Mouse (Mus musculus) Patski (cell line): ENCODE measurements around the gene Nkap. TPM values are rescaled to one million over a fixed set of nuclear protein-coding genes. Genes with fewer than 3 reads are reported as not detected.
A peak's percentile ranks its signal among the peaks of the same experiment; 100 is the strongest.
"Not testable (repeated sequence)": the region's sequence is repeated elsewhere in the genome, so short reads cannot be mapped to it uniquely, and the experiment has no call there.

Source experiments
- ATAC-seq: fragments of 100-300 bp; one replicate; pipeline ENCODE4 v1.8.0; 2021
- CTCF ChIA-PET: fragments of 350-600 bp; sonication (Branson Sonifier 250); formaldehyde crosslinking; loops from one replicate; lab custom pipeline; 2022; ENCODE audit warnings: inconsistent platforms; lab: Charles Lee
- POLR2A ChIA-PET: fragments of 350-600 bp; sonication (Branson Sonifier 250); formaldehyde crosslinking; loops from one replicate; lab custom pipeline; 2022; ENCODE audit warnings: antibody characterized with exemption, inconsistent platforms; lab: Charles Lee
- DNase-seq: peaks from one replicate; pipeline ENCODE4 v3.0.0-alpha.2; 2011; ENCODE audit warnings: low read depth, low spot score
- H3K27me3 ChIP-seq: fragments of 371-371 bp; one replicate; pipeline ENCODE4 v1.5.1; 2021
- CTCF ChIP-seq: fragments of 100-300 bp; IDR thresholded peaks from one replicate; pipeline ENCODE4 v1.5.1; 2021
- in situ Hi-C: fragments of 300-500 bp; cut with MboI; formaldehyde crosslinking; loops from 3 replicates; pipeline ENCODE4 v1.11.1; 2018; ENCODE audit warnings: low pct_unique_long_range_greater_than_20kb, mixed read lengths
- polyA plus RNA-seq: library from polyadenylated mRNA; unstranded; gene quantifications from one replicate; pipeline ENCODE4 v1.2.3, GENCODE M21; 2021

Nkap gene
- polyA plus RNA-seq, 1 experiment from 2014 or later, result 16.7 TPM

GRCm38 (mm10) chrX:37157839-37158238 lies 31.2 kb downstream of the Nkap start:
- in situ Hi-C loops, result no loop called here
- H3K27me3 ChIP-seq, result no peaks in the 10 kb centered on the region
- POLR2A ChIA-PET, result no interaction called here
- DNase-seq, result no peak
- no peak for ATAC-seq
- peak; percentile 72 for TF ChIP-seq CTCF
- CTCF ChIA-PET, result no interaction called here

DNA sequence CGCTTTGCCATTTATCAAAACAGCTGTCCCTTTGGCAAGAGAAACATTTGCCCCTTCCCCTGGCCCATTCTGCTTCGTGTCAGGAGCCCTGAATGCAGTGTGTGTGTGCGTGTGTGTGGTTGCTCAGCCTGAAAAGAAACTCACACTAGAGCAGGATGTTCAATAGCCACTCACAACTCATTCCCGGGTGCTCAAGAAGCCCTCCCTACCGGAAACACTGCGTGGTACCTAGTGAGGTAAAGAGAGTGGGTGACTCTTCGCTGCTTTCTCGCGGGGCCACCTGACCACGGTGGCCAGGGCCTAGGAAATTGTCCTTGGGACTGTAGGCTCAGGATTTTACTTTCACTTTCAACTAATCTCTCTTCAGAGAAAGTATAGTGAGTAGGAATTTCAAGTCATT lies 34.6 kb downstream of the Nkap start:
- in situ Hi-C loops, result no loop called here
- DNase-seq (no peak), ATAC-seq (no peak)
- no peak for TF ChIP-seq CTCF
- CTCF ChIA-PET, result no interaction called here
- POLR2A ChIA-PET, result no interaction called here
- peaks cover 2% of the 10 kb centered on the region for H3K27me3 ChIP-seq

GRCm38 (mm10) chrX:37163115-37163514 lies 36.5 kb downstream of the Nkap start:
- no peak for TF ChIP-seq CTCF
- no peak for ATAC-seq
- H3K27me3 ChIP-seq, result peaks cover 9% of the 10 kb centered on the region
- POLR2A ChIA-PET, result no interaction called here
- CTCF ChIA-PET, result no interaction called here
- no peak for DNase-seq
- in situ Hi-C loops, result no loop called here

DNA sequence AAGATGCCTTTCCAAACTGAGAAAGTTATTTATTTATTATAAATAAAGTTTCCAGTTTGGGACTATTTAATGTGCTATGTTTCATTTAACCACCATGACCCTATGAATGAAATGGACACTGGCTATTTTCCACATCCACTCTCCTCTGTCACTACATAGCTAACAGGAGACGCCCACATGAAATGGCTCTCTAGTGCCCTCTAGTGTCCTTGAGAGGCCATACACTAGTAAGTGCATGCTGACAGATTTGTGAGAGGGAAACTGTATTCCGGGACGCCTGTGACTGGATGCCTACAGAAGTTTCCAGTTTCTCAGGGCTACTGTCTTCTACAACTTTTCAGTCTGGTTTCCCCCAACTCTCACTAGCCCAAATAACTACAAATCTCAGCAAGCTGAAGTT lies 40.5 kb downstream of the Nkap start:
- in situ Hi-C loops, result no loop called here
- ATAC-seq, result peak; percentile 85
- peaks cover 9% of the 10 kb centered on the region for H3K27me3 ChIP-seq
- peak; percentile 78 for TF ChIP-seq CTCF
- no peak for DNase-seq
- ChIA-PET CTCF (interaction anchor here (0.8 to 1.8 kb wide), 2 partner anchors 12 to 22 kb away, joined by 3 to 4 read pairs; no protein-coding TSS in a partner anchor), POLR2A (no interaction called here)

DNA sequence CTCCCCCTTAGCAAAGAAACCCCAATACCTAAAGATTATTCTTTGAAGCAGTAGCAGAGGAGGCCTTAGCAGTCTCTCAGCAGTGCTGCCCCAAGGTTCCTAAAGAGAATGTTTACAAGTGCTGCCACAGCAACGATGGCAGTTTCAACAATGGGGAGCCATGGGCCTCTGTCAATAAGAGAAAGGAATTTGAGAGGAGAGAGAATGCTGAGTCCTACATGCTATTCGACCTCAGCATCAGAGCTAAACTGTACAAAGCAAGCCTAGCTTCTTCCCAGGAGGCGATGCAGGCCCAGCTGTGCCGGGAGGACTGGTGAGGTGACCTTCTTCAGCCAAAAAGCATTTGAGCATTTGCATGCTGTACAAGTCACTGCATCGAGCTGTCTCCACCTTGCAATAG lies 42.1 kb downstream of the Nkap start, which contains the start of gene Akap14:
Gene Akap14 (minus strand): TSS at position 101 of the 400 bp plus-strand sequence.
- ATAC-seq, result no peak
- DNase-seq, result no peak
- no peak for TF ChIP-seq CTCF
- H3K27me3 ChIP-seq, result peaks cover 9% of the 10 kb centered on the region
- ChIA-PET CTCF (no interaction called here), POLR2A (interaction anchor here (0.6 kb wide), 1 partner anchor 307 kb away, joined by 3 read pairs; no protein-coding TSS in a partner anchor)
- in situ Hi-C loops, result no loop called here

DNA sequence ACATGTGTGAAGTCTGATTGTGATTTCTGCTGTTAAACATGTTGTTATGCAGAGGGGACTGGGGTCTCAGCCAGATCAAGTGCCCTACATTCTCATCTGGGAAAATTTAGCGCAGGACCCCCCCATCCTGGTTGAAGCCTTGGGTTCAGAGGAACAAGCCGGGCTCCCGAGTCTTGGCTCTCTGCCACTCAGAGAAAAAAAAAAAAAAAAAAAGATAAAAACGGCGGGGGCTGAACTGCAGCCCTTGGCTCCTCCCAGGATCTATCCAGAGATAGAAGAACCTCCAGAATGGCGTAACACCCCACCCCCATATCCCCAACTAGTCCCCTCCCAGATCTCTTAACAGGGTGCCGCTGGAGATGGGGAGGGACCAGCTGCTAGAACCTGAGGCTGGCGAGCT lies 57.8 kb downstream of the Nkap start:
- DNase-seq, ATAC-seq, POLR2A ChIA-PET, CTCF ChIA-PET, in situ Hi-C loops: not testable (repeated sequence)
- peaks cover 10% of the 10 kb centered on the region for H3K27me3 ChIP-seq

GRCm38 (mm10) chrX:37190755-37191104 lies 64.1 kb downstream of the Nkap start:
- TF ChIP-seq CTCF, result no peak
- in situ Hi-C loops, result no loop called here
- DNase-seq (no peak), ATAC-seq (no peak)
- POLR2A ChIA-PET, result interaction anchor here (0.6 kb wide), 1 partner anchor 17 kb away, joined by 3 read pairs; no protein-coding TSS in a partner anchor
- H3K27me3 ChIP-seq, result no peaks in the 10 kb centered on the region
- CTCF ChIA-PET, result no interaction called here

GRCm38 (mm10) chrX:37191105-37191743 lies 64.6 kb downstream of the Nkap start, which contains the start of the genes Ndufa1 and Rnf113a1:
Gene Ndufa1 (minus strand): TSS chrX:37191163.
Gene Rnf113a1 (plus strand): TSS chrX:37191245.
- no peaks in the 10 kb centered on the region for H3K27me3 ChIP-seq
- TF ChIP-seq CTCF, result no peak
- CTCF ChIA-PET, result no interaction called here
- in situ Hi-C loops, result no loop called here
- POLR2A ChIA-PET, result no interaction called here
- ATAC-seq (peak; percentile 80), DNase-seq (peak; percentile 2)

- peak; percentile 32 for ATAC-seq
- ChIA-PET POLR2A (no interaction called here), CTCF (no interaction called here)
- H3K27me3 ChIP-seq, result no peaks in the 10 kb centered on the region
- no peak for TF ChIP-seq CTCF
- DNase-seq, result no peak
- in situ Hi-C loops, result no loop called here
Measured at GRCm38 (mm10) chrX:37191744-37192379, 65.3 kb downstream of the Nkap start.

DNA sequence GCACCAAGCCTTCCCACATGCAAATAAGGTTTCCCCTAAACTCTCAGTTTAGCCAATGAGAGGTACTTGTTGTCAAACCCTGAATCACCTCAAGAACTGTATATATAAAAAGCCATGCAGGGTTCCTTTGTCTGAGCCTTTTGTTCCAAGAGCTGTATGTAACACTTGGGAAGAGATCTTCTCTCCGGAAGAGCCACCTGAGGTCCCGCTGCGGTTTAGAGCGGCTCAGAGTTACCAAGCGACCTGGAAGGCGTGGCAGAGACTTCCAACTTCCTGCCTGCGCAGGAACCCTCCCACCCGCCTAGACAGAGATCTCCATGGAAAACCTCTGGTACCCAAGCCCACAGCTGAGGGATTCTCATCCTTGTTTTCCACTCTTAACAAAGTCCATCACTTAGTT lies 72.1 kb downstream of the Nkap start:
- ChIA-PET CTCF (no interaction called here), POLR2A (no interaction called here)
- H3K27me3 ChIP-seq, result peaks cover 3% of the 10 kb centered on the region
- no peak for TF ChIP-seq CTCF
- in situ Hi-C loops, result no loop called here
- DNase-seq (no peak), ATAC-seq (no peak)

Other genes starting within 250 kb of the Nkap start
- 8.4 TPM for gene Nkrf, start 223.9 kb upstream of the Nkap start, polyA plus RNA-seq
- 10.8 TPM for gene Sept6, start 135.0 kb upstream of the Nkap start, polyA plus RNA-seq
- gene Sowahd, start 78.0 kb upstream of the Nkap start, polyA plus RNA-seq, result not detected
- 1,195 TPM for gene Rpl39, start 41.4 kb upstream of the Nkap start, polyA plus RNA-seq
- 36.6 TPM for gene Upf3b, start 16.5 kb upstream of the Nkap start, polyA plus RNA-seq
- gene Akap14, start 42.0 kb downstream of the Nkap start, polyA plus RNA-seq, result not detected
- gene Ndufa1, start 64.4 kb downstream of the Nkap start, polyA plus RNA-seq, result 448 TPM
- 8.9 TPM for gene Rnf113a1, start 64.5 kb downstream of the Nkap start, polyA plus RNA-seq
- gene Gm9, start 84.2 kb downstream of the Nkap start, polyA plus RNA-seq, result not detected
- gene Rhox1, start 95.5 kb downstream of the Nkap start, polyA plus RNA-seq, result not detected
- not detected for gene Rhox2a, start 118.2 kb downstream of the Nkap start, polyA plus RNA-seq
- not detected for gene Rhox3a, start 123.1 kb downstream of the Nkap start, polyA plus RNA-seq
- gene Rhox4a, start 138.5 kb downstream of the Nkap start, polyA plus RNA-seq, result not detected